Mouse (Mus musculus): ENCODE data around the gene Tpx2. TPM values are rescaled to one million over a fixed set of nuclear protein-coding genes. Genes with fewer than 3 reads are reported as not detected.
A peak's percentile ranks its signal among the peaks of the same experiment; 100 is the strongest.

The Tpx2 gene
- 1 to 10 TPM; 1.7 to 2.2 TPM for total RNA-seq (2021)

DNA sequence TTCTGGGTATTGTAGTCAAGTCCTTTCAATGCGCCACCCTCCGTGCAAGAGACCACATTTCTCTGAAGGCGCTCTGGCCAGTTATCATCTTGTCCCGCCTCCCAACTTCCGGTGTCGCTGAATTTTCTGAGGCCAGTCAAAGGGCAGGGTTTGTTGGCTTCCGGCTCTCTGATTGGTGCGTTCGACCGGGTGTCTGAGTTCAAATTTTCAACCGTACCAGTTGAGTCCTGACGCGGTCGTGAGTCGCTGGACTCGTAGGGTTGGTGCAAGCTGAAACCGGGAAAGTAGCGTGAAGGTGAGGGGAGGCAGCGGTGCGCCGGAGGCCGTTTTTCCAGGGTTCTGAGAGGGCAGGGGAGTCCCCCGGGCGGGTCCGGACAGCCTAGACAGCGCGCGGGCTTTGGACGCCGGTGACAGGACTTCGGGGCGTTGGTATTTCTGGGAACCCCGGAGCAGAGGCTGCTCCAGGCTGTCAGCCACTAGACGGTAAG lies at the start of gene Tpx2:
Gene Tpx2, plus strand, starts transcription at position 150 of the 488 bp plus-strand sequence.
- peak; percentile 97 to 99 for DNase-seq (ENCODE audit: low spot score in 2 of 2)
- intact Hi-C loops (cut with DNase I): no loop called here

DNA sequence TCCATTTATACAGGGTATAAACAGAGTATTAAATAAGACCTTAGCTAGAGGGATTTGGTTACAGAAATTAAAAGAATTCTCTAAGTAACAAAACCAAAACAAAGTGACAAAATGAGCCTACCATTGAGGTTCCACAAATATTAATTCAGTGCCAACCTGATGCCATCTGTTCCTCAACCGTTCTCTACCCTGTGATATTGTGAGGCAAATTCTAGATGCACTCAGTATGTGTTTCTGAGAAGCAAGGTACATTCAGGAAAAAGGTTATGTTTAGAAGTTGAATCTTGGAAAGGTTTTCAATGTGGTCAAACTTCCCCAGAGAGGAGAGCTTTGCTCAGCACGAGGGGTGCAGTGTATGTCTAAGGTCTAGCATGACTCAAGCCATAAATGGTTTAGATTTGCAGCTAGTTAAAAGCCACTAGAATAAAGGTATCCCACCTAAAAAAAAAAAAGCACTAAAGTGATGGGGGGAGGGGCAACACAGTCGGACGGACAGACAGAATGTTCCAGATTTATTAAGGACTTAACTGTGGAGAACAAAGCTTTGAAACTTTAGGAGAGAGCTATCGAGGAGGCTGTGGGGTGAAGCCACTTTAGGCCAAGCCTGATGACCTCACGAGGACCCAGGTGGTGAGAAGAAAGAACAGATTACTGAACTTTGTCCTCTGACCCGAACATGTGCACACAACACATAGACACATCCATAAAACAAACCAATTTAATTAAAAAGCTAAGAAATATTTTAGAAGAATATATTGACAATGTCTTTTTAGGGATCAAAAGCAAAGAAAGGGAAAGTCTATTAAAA lies 47.6 kb upstream of the Tpx2 start:
- DNase-seq (ENCODE audit: low spot score in 2 of 2): no peak
- intact Hi-C loops (cut with DNase I): no loop called here

DNA sequence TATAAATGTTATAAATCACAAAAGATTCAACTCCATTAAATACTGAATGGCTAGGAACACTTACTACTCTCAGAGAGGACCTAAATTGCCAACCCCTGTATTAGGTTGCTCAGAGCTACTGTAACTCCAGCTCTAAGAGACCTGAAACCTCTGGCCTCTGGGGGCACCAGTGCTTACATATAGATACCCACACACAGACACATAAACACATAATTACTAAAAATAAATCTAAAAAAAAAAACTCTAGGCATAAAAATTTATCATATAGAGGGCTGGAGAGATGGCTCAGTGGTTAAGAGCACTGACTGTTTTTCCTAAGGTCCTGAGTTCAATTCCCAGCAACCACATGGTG lies 47.0 kb upstream of the Tpx2 start:
- DNase-seq (ENCODE audit: low spot score in 2 of 2): no peak
- intact Hi-C loops (cut with DNase I): no loop called here

DNA sequence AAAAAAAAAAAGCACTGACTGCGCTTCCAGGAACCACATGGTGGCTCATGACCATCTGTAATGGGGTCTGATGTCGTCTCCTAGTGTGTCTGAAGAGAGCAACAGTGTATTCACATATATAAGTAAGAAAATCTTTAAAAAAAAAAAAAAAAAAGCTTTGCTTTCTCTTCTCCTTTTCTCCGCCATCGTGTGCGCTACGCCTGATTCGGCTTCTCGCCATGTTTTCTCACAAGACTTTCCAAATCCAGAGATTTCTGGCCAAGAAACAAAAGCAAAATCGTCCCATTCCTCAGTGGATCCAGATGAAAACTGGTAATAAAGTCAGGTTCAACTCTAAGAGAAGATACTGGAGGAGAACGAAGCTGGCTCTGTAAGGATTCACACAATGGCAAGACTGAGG lies 45.5 kb upstream of the Tpx2 start:
- intact Hi-C loops (cut with DNase I): no loop called here
- no peak for DNase-seq (ENCODE audit: low spot score in 2 of 2)

DNA sequence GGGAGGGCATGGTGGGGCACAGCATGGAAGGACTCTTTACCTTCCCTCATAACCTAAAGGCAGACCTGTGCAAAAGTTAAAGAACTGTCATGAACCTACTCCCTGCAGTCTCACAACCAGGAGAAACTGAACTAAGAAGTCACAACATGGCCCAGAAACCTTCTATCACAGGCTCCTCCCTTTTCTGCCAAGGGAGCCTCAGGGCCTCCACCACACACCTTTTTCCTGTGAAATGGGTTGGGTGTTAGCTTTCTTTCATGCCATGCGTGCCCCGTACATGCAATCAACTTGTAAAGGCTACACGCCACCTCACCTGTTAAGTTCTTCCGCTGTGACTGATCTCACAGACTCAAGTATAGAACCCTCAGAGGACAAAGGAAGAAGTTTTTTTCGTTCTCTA lies 44.7 kb upstream of the Tpx2 start:
- intact Hi-C loops (cut with DNase I): no loop called here
- DNase-seq (ENCODE audit: low spot score in 2 of 2): no peak

DNA sequence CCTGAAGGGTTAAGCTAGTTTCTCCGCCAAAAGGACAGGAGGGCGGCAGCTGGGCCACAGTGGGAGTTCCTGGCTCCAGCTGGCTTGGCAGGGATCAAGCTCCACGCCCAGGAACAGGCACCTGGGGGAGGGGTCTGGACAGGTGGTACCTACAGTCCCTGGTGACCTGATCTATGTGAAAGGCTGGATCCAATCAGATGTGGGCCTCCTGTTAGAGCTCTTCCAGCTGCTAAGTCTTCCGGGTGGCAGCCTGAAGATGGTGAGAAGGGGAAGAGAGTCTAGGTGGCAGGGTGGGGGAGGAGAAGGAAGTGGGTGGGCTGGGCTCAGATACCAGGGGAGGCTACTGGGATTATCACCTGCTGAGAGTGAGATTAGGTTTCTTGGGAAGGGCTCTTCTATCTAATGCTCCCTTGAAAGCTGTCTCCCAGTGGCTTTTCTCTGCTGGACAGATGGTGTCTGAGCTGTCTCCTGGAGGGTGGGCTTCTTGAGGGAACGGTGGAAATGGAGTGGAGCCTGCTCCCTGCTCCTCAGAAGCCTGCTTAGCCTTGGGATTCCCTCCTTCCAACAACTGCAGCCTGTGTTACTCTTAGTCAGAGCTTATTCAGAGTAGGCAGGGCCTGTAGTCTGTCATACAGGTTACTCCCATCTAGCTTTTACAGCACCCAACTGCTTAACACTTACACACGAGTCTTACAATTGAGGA lies 43.2 kb upstream of the Tpx2 start:
- intact Hi-C loops (cut with DNase I): no loop called here
- DNase-seq (ENCODE audit: low spot score in 2 of 2): peak in 1 of 2 experiments; percentile 41

DNA sequence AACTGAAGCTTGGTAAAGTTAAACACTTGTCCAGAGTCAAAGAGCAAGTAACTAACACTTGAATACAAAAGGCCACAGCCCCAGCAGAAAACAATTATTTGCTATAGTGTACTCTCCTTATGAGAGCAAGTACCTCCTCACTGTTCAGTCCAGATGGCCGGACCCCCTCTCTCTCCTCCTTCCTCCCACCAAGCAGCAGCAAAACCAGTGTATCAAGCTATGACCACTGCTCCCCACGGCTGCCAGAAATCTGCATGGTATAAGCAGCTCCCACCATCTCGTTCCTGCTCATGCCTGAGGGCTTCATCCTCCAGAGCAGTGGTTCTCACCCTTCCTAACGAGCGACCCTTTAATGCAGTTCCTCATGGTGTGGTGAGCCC lies 42.7 kb upstream of the Tpx2 start:
- DNase-seq (ENCODE audit: low spot score in 2 of 2): no peak
- intact Hi-C loops (cut with DNase I): no loop called here

DNA sequence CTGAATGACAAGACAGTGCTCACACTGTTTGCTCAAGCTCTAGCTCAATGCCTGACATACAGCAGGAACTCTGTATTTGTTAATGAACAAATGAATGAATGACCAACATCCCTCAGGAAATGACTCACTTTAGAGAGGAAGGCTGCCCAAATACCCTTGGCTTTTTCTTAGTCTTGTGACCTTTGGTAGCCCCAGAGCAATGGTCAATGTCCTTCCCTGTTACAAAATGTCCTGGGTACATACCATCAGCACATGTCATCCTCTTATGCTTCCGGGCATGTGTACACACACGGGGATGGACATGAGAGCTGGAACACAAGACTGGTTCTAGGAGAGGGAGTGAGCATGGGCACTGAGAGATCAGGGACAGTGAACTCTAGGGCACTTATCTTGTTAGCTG lies 41.7 kb upstream of the Tpx2 start:
- intact Hi-C loops (cut with DNase I): no loop called here
- DNase-seq (ENCODE audit: low spot score in 2 of 2): no peak

DNA sequence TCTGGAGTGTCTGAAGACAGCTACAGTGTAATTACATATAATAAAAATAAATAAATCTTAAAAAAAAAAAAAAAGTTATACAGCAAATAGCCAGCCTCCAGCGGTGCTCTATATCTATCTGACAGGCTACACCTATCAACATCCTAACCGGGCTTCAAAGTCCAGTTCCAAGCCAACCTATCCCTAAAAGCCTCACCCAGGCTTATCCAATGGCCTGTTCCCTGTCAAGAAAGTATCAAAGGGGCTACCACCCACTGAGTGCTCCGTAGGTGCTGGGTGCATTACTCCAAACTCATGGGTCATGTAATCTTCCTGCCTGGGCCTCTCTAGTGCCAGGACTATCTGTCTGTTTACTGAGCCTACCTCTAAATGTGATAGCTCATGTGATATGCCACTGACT lies 39.6 kb upstream of the Tpx2 start:
- DNase-seq (ENCODE audit: low spot score in 2 of 2): no peak

DNA sequence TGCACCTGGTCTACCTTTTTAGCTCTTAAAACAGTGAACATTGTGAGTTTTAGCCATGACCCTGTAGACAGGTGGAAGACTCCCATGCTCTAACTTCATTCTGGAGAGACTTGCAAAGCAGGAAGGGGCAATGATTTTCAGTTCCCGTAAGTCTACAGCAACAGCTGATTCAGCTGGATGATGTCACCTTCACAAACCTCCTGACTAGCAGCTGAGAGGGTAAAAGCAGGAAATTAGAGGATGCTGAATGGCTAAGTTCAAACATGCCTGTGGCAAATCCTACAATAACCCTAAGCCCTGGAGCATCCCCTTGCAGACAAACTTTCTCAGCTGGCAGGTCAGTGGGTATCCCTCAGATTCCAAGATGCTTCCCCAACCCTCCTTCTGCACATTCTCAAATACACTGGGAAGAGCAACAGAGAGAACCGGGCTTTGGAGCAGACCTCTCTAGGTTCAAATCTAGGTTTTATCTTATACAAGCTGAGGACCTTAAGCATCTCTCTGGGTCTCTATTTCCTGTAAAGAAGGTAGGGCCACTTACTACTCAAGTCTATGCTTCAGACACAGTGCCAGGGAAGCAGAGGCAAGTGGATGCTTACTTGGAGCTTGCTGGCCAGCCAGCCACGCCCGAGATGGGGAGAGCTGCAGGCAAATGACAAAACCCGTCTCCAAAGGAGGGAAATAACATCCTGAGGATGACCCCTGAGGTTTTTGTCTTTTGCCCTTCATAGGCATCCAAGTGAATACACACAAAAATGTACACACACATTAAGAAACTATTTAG lies 37.4 kb upstream of the Tpx2 start:
- intact Hi-C loops (cut with DNase I): no loop called here
- DNase-seq (ENCODE audit: low spot score in 2 of 2): peak in 1 of 2 experiments; percentile 42

More for the DNA sequence above, 39.6 kb upstream of the Tpx2 start:
- intact Hi-C loops (cut with DNase I): no loop called here

DNA sequence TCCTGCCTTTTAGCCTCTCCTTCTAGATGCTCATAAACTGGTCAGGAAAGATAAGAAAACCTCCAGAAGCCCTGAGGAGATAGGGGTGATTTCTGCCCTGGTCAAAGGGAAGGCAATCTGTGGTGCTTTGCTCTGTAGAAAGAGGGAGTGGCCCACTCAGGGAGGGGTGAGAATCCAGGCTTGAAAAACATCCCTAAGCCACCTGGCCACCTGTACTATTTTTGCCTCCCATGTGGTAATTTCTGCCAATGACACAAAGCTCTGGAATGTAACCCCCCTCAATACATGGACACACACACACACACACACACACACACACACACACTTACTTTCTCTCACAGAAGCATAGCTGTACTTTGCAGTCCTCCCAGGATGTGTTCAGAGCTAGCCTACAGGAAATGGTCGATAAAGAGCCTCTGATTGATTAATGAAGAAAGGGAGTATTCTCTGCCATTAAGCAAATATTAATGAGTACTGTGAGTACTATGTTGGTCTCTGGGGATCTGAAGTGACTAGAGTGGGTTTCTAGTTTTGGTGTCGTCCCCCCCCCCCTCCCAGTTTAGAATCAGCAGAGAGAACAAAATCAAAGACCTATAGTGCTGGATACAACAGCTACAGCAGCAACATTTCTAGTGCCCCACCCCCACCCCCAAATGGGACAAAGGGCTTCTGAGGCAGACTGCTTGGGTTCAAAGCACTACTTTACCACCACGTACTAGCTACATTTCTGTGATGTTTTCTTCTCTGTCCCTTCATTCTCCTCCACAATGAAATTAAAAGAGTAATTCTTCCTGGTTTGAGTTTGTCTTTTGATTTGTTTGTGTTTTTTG lies 36.2 kb upstream of the Tpx2 start:
- intact Hi-C loops (cut with DNase I): no loop called here

DNA sequence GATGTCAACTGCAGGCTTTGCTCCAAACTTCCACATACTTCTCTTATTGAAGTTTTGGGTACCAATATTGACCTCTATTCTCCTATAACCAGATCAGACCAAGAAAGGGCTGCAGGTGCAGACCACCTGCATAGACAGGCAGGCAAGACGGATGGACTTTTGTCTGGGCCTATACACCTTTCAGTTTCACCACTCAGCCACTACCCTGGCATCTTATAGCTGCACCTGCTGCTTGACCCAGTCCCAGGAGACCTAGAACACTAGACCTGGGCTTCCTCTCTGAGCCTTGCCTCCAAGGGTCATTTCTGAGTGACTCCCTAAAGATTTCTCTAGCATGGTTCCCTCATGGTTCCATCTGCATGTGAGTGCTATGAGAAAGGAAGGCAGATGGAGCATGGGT lies 34.5 kb upstream of the Tpx2 start:
- intact Hi-C loops (cut with DNase I): no loop called here
- no peak for DNase-seq (ENCODE audit: low spot score in 2 of 2)

More for the DNA sequence above, 36.2 kb upstream of the Tpx2 start:
- no peak for DNase-seq (ENCODE audit: low spot score in 2 of 2)

DNA sequence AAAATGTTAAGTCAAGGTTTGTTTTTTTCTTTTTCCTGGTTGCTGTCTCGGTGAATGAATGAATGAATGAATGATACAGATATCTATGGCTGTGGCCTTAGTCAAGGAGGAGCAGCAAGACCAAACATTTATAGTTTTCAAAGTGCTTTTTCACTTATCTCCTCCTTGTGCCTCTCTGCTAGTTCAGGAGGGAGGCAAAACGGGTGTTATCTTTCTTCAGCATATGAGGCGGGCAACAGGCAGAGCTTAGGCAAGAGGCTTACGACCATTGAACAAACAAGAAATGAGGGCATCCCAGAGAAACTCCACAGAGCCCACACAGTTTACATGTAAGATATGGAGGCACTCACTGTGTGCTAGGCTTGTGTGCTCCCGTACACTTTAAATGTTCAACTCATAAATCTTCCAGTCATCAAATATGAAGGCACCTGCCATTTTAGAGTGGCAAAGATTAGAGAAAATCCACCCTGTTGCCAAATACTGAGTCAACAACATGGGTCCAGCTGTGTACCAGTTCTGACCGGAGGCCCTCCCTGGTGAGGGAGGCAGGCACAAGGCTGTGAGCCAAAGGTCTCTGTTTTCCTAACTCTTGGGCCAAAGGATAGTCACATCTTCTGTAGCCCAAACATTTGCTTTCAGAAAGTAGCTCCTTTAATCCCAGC lies 33.4 kb upstream of the Tpx2 start:
- intact Hi-C loops (cut with DNase I): no loop called here
- no peak for DNase-seq (ENCODE audit: low spot score in 2 of 2)

DNA sequence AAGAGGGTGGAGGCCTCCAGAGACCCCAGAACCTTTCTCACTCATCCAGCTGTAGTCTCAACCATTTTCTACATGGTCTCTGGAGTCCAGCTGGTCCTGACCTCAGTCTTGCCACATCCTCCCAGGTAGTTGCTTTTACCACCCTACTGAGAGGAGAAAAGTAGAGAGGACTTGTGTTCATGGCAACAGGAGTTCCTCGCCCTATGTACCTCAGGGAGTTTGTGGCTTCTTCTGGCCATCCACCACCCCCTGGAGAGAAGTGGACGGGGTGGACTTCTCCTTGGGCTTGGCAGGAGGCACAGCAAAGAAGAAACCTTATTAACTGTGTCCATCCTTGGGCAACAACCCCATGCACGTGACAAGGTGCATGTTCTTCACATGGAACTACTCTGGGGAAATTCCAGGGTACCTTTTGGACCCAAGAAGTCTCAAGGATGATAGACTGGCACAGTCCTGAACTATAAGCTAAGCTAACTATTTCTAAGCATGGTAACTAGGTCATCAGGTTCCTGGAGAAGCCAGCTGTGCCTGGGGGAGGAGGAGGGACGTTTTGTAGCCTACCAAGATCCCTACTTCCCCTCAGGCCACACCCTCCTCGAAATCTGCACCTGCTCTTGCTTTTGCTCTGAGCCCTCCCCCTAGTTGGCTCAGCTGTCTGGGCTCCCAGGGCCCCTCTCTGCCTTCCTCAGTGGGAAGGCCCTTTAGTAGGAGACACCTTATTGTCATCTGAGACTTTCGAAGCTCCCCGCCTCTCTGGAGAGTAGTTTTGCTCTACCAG lies 31.7 kb upstream of the Tpx2 start:
- intact Hi-C loops (cut with DNase I): no loop called here
- no peak for DNase-seq (ENCODE audit: low spot score in 2 of 2)

DNA sequence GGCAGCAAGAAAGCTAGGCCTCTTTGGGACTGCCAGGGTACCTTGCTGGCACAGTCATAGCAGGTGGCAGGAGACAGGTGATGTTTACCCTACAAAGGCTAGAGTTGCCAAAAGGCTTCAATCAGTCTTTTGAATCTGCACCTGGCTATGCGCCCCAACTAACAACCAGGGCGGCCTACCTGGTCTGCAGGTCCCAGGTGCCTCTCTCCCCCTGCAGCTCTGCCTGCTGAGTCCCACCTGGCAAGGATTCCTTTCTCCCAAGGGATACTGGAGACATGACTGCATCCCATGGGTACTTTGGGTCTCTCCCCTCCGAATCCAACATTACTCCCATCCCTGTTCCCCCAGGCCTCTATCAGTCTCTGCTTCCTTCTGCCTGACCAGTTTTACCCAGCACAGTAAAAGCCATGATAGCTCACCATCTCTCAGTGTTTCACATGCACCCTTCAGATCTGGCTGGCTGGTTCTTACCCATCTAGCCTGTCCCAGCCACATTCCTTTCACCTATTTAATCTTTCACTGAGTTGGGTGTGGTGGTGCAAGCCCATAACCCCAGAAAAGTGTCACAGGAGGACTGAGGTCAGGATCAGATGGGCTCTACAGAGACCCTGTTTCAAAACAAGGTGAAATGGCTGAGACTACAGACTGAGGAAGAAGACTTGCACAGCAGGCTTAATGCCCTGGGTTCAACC lies 31.0 kb upstream of the Tpx2 start:
- DNase-seq (ENCODE audit: low spot score in 2 of 2): no peak
- intact Hi-C loops (cut with DNase I): no loop called here

DNA sequence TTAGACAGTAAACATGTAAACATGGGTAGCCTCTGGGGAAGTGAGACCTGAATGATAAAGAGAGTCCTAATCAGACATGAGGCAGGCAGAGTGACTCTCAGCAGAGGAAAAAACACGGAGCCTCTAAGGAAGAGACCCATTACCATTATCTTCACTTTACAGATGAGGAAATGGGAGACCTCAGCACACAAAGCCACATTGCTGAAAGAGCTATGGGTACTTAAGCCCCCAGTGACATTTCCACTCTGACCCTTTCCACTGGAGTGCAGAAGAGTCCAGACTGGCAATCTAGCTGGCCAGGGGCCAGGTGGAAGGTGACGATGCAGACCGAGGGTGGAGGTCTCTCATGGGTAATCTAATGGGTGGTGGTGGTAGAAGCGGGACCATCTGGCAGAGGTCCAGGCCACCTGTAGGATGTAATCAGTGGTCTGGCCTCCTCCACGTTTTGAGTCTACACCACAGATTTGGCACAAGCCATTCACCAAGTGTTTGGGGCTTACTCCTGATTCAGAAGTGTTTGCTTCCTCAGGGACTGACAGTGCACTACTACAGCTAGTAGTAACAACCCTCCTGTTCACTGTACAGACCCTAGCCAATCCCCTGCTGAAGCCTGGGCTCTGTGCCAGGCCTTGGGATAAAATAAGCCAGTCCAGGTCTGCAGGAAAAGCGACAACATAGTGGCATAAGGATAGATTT lies 30.0 kb upstream of the Tpx2 start:
- peak; percentile 10 to 43 for DNase-seq (ENCODE audit: low spot score in 2 of 2)
- intact Hi-C loops (cut with DNase I): no loop called here

DNA sequence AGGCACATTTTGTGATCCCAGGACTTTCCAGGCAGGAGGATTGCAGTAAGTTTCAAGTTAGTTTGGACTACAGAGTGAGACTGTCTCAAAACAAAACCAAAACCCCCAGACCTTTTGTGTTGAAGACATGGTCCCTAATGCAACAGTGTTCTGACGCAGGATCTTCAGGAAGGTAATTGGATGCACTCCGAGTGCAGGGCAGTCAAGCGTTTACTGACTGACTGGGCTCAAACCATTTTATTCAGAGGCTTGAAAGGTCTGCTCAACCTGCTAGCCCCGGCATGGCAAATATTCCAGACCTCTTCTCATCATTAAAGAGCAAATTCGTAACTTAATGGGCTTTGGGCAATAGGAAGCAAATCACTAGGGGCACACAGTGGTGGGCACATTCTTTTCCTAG lies 29.1 kb upstream of the Tpx2 start:
- intact Hi-C loops (cut with DNase I): no loop called here
- DNase-seq (ENCODE audit: low spot score in 2 of 2): no peak

Measured in left cerebral cortex, postnatal 25 days (tissue).